Mouse (Mus musculus) frontal cortex, adult 2 months (tissue): ENCODE measurements around the gene Tmem35b. TPM values are rescaled to one million over a fixed set of nuclear protein-coding genes. Genes with fewer than 3 reads are reported as not detected.

Experiments
- DNase-seq, 2 experiments: peaks; one replicate each; pipeline ENCODE4 v3.0.0; 2022; ENCODE audit warnings: low spot score in 1 of 2; ENCODE audit errors: extremely low spot score in 1 of 2
- polyA plus RNA-seq: library from polyadenylated mRNA; depleted of rRNA; stranded (reverse); fragments of >200 nt; gene quantifications from 2 replicates; pipeline ENCODE4 v1.2.3, GENCODE M21; 2012; rRNA removed

Tmem35b gene
- polyA plus RNA-seq, 1 experiment: 11.3 TPM

GRCm38 (mm10) chr4:127167731-127168130 lies 44.2 kb downstream of the Tmem35b start:
- DNase-seq: no peak

GRCm38 (mm10) chr4:127168211-127168913 lies 44.9 kb downstream of the Tmem35b start:
- DNase-seq: no peak

GRCm38 (mm10) chr4:127168914-127169345 lies 45.4 kb downstream of the Tmem35b start, which contains the start of gene Dlgap3:
Gene Dlgap3 (plus strand): TSS chr4:127169204.
- DNase-seq: no peak

- DNase-seq: peak in 1 of 2 experiments; percentile 54
Measured at GRCm38 (mm10) chr4:127169346-127170221, 46.1 kb downstream of the Tmem35b start.

GRCm38 (mm10) chr4:127170866-127171265 lies 47.4 kb downstream of the Tmem35b start:
- peak; percentile 59 to 86 for DNase-seq

- DNase-seq: no peak
Measured at GRCm38 (mm10) chr4:127171341-127171905, 47.9 kb downstream of the Tmem35b start.

GRCm38 (mm10) chr4:127172119-127172518 lies 48.6 kb downstream of the Tmem35b start:
- no peak for DNase-seq

- peak in 1 of 2 experiments; percentile 76 for DNase-seq
Measured at GRCm38 (mm10) chr4:127172614-127173013, 49.1 kb downstream of the Tmem35b start.

GRCm38 (mm10) chr4:127173461-127173860 lies 50.0 kb downstream of the Tmem35b start:
- DNase-seq: no peak

- peak in 1 of 2 experiments; percentile 79 for DNase-seq
Measured at GRCm38 (mm10) chr4:127174075-127174899, 50.8 kb downstream of the Tmem35b start.

GRCm38 (mm10) chr4:127174900-127175278 lies 51.4 kb downstream of the Tmem35b start:
- peak; percentile 68 to 81 for DNase-seq

- DNase-seq: peak in 1 of 2 experiments; percentile 67
Measured at GRCm38 (mm10) chr4:127177961-127178360, 54.5 kb downstream of the Tmem35b start.

GRCm38 (mm10) chr4:127178671-127179070 lies 55.2 kb downstream of the Tmem35b start:
- DNase-seq: peak in 1 of 2 experiments; percentile 78

Other genes with a start within 250 kb of the Tmem35b start
- 25.3 and 26.1 TPM in 2 replicates for gene Zmym4, start 155.6 kb upstream of the Tmem35b start, polyA plus RNA-seq
- gene Sfpq, start 102.4 kb upstream of the Tmem35b start, polyA plus RNA-seq: 163 and 168 TPM in 2 replicates
- 7.0 and 8.0 TPM in 2 replicates for gene Zmym1, start 62.5 kb upstream of the Tmem35b start, polyA plus RNA-seq
- 42.2 and 44.6 TPM in 2 replicates for gene Zmym6, start 46.3 kb upstream of the Tmem35b start, polyA plus RNA-seq
- 163 and 186 TPM in 2 replicates for gene Dlgap3, start 45.5 kb downstream of the Tmem35b start, polyA plus RNA-seq
- 75.6 and 76.0 TPM in 2 replicates for gene Smim12, start 120.1 kb downstream of the Tmem35b start, polyA plus RNA-seq
- gene Gja4, start 190.3 kb downstream of the Tmem35b start, polyA plus RNA-seq: 7.5 and 8.3 TPM in 2 replicates
- 0.26 and 0.50 TPM in 2 replicates for gene Gjb3, start 207.2 kb downstream of the Tmem35b start, polyA plus RNA-seq
- gene Gjb4, start 230.4 kb downstream of the Tmem35b start, polyA plus RNA-seq: not detected in 2 replicates
- 0.04 and 0.19 TPM in 2 replicates for gene Gjb5, start 234.5 kb downstream of the Tmem35b start, polyA plus RNA-seq